12 mouse cellular contexts compared by ENCODE assay signal in genomic region chr1:51795586-51796309, GRCm38 (mm10).
A peak's percentile ranks its signal among the peaks of the same experiment; 100 is the strongest.
DNase-seq lines count a peak whose midpoint lies in the region; ATAC-seq and TF ChIP-seq lines count a peak whose summit lies in the region.
"Had no signal": no experiment of that assay in that cellular context is flagged by ENCODE, and none has a peak within 500 bp of the region (broad histone marks: within the 10 kb centered on the region; RNA-seq: fewer than 3 reads in every experiment).

No protein-coding gene starts in this region.

- H3K4me1 ChIP-seq in hindbrain, embryonic 12.5 days: peaks cover 9% of the 10 kb centered on the region
- H3K4me1 ChIP-seq in midbrain, embryonic 15.5 days: peaks cover 5% of the 10 kb centered on the region; the same call in 1 of the 2 replicates
- H3K4me1 ChIP-seq: heart, embryonic 15.5 days; kidney, embryonic 15.5 days had no signal

- H3K27ac ChIP-seq in hindbrain, embryonic 12.5 days: peak overlapping the region; percentile 45
- H3K27ac ChIP-seq in midbrain, embryonic 15.5 days: no peak overlapping the region
- H3K27ac ChIP-seq: heart, embryonic 15.5 days; kidney, embryonic 15.5 days; stomach, postnatal 0 days had no signal

- no peak for TF ChIP-seq POLR2A in brain, embryonic 14.5 days (IDR thresholded peaks at IDR 0.05; ENCODE audit: borderline replicate concordance, extremely low read depth, insufficient read depth, insufficient read length, poor library complexity, severe bottlenecking)

- 0 out of 2 replicates have a peak, but pooled peaks cover 5% of the 10 kb centered on the region for H3K9me3 ChIP-seq in hindbrain, embryonic 12.5 days (replicated peaks)
- H3K9me3 ChIP-seq in midbrain, embryonic 15.5 days: no peaks in the 10 kb centered on the region
- H3K9me3 ChIP-seq: heart, embryonic 15.5 days; kidney, embryonic 15.5 days had no signal

- peak; percentile 30 for DNase-seq in layer of hippocampus, adult 11-12 months (ENCODE audit: low spot score)
- no peak for DNase-seq in layer of hippocampus, postnatal 14 days (ENCODE audit: low spot score in 2 of 2)
- DNase-seq in brain, embryonic 14.5 days (ENCODE audit: low read depth): peak; percentile 76
- no peak for DNase-seq in c-Kit-positive CD71-positive TER-119-positive erythroid progenitor cells, embryonic 14.5 days (ENCODE audit: low spot score)
- DNase-seq in spleen, postnatal 4 days (ENCODE audit: low spot score in 2 of 2): no peak
- no peak for DNase-seq in kidney, postnatal 4 days

- ATAC-seq in hindbrain, embryonic 12.5 days (ENCODE audit: low FRiP score): no peak; the same call in none of the 2 replicates
- peak; percentile 24; the same call in 1 of the 2 replicates for ATAC-seq in midbrain, embryonic 15.5 days (replicated peaks)
- ATAC-seq: Patski had no signal

- peaks cover 32% of the 10 kb centered on the region for H3K36me3 ChIP-seq in hindbrain, embryonic 12.5 days
- 0 out of 2 replicates have a peak, but pooled peaks cover 7% of the 10 kb centered on the region for H3K36me3 ChIP-seq in midbrain, embryonic 15.5 days (replicated peaks)

- no peak overlapping the region for H3K9ac ChIP-seq in hindbrain, embryonic 12.5 days
- no peak overlapping the region for H3K9ac ChIP-seq in midbrain, embryonic 15.5 days
- H3K9ac ChIP-seq: heart, embryonic 15.5 days; kidney, embryonic 15.5 days had no signal

- H3K4me3 ChIP-seq in hindbrain, embryonic 12.5 days: no peak overlapping the region
- H3K4me3 ChIP-seq in midbrain, embryonic 15.5 days: no peak overlapping the region
- H3K4me3 ChIP-seq: heart, embryonic 15.5 days; kidney, embryonic 15.5 days had no signal

- no peak for TF ChIP-seq CTCF in brain, embryonic 14.5 days (IDR thresholded peaks at IDR 0.05; ENCODE audit: borderline replicate concordance, extremely low read depth, insufficient read depth, insufficient read length)

- H3K4me2 ChIP-seq in hindbrain, embryonic 12.5 days (replicated peaks): no peak overlapping the region
- H3K4me2 ChIP-seq in midbrain, embryonic 15.5 days: no peak overlapping the region
- H3K4me2 ChIP-seq: heart, embryonic 15.5 days; kidney, embryonic 15.5 days had no signal

- H3K27me3 ChIP-seq in hindbrain, embryonic 12.5 days: no peaks in the 10 kb centered on the region
- no peaks in the 10 kb centered on the region for H3K27me3 ChIP-seq in midbrain, embryonic 15.5 days (replicated peaks)
- H3K27me3 ChIP-seq: heart, embryonic 15.5 days; kidney, embryonic 15.5 days; Patski had no signal

- WGBS in hindbrain, embryonic 12.5 days: 69% methylated on average over 9 of the region's 9 CpGs
- 47% methylated on average over 9 of the region's 9 CpGs for WGBS in midbrain, embryonic 15.5 days

Comparison
In these comparisons a context has a peak if more than half of its experiments do, and no peak if none do; other contexts are left out.
1. DNase-seq: peak in layer of hippocampus, adult 11-12 months (single experiment) and brain, embryonic 14.5 days (single experiment); none in layer of hippocampus, postnatal 14 days (0 of 2), c-Kit-positive CD71-positive TER-119-positive erythroid progenitor cells, embryonic 14.5 days (single experiment), spleen, postnatal 4 days (0 of 2) and kidney, postnatal 4 days (0 of 2).